Mouse (Mus musculus): ENCODE measurements around the gene Rnaseh2a. TPM values are rescaled to one million over a fixed set of nuclear protein-coding genes. Genes with fewer than 3 reads are reported as not detected.

The Rnaseh2a gene
- polyA plus RNA-seq, 1 experiment, result 1,424 TPM

DNA sequence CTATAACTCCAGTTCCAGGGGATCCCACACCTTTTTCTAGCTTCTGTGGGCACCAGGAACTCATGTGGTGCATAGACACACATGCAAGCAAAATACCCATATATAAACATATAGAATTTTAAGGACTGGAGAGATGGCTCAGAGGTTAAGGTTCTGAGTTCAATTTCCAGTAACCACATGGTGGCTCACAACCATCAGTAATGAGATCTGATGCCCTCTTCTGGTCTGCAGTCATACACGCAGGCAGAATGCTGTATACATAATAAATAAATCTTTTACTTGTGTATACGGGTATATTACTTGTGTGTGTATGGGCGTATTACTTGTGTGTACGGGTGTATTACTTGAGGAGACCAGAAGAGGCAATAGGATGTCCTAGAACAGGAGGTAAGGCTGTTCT lies 5.6 kb downstream of the Rnaseh2a start:
- Histone ChIP-seq H3K4me3 (ENCODE audit: control insufficient read depth, low read depth, low read length) (no peak overlapping the region), H3K36me3 (ENCODE audit: control insufficient read depth, insufficient read depth, low read length) (peaks cover 2% of the 10 kb centered on the region; the same call in 1 of the 2 replicates), H3K4me1 (ENCODE audit: control insufficient read depth, insufficient read depth, low read length) (peaks cover 26% of the 10 kb centered on the region), H3K27ac (ENCODE audit: control insufficient read depth, insufficient read depth, low read depth, low read length) (no peak overlapping the region), H3K27me3 (ENCODE audit: control insufficient read depth, insufficient read depth, low read length) (no peaks in the 10 kb centered on the region)
- TF ChIP-seq POLR2A (IDR thresholded peaks at IDR 0.05; ENCODE audit: control insufficient read depth, low read depth, low read length), result no peak
- no peak for TF ChIP-seq CTCF (IDR thresholded peaks at IDR 0.05; ENCODE audit: control insufficient read depth, insufficient read depth, insufficient replicate concordance, low read depth, low read length)

DNA sequence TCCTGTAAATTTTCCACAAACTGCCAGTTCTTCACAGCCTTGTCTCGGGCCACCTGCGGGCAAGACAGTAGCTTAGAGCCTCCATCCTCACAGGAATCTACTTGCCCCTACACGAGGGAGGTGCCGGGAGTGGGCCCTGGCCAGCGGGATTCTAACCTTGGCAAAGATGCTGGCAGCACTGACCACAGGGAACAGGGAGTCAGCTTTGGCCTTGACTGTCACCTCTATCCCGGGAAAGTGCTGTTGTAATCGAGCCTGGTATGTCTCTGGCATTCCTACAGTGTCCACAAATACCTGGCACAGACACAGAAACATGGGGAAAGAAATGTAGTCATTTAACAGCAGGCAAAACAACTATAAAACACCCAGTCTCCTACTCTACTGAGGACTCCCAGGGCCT lies 9.8 kb downstream of the Rnaseh2a start:
- peaks cover 2% of the 10 kb centered on the region; the same call in 1 of the 2 replicates for H3K36me3 ChIP-seq (ENCODE audit: control insufficient read depth, insufficient read depth, low read length)
- H3K4me1 ChIP-seq (ENCODE audit: control insufficient read depth, insufficient read depth, low read length), result no peaks in the 10 kb centered on the region; the same call in 1 of the 2 replicates
- H3K4me3 ChIP-seq (ENCODE audit: control insufficient read depth, low read depth, low read length), result no peak overlapping the region
- no peaks in the 10 kb centered on the region for H3K27me3 ChIP-seq (ENCODE audit: control insufficient read depth, insufficient read depth, low read length)
- no peak overlapping the region for H3K27ac ChIP-seq (ENCODE audit: control insufficient read depth, insufficient read depth, low read depth, low read length)
- no peak for TF ChIP-seq CTCF (IDR thresholded peaks at IDR 0.05; ENCODE audit: control insufficient read depth, insufficient read depth, insufficient replicate concordance, low read depth, low read length)

DNA sequence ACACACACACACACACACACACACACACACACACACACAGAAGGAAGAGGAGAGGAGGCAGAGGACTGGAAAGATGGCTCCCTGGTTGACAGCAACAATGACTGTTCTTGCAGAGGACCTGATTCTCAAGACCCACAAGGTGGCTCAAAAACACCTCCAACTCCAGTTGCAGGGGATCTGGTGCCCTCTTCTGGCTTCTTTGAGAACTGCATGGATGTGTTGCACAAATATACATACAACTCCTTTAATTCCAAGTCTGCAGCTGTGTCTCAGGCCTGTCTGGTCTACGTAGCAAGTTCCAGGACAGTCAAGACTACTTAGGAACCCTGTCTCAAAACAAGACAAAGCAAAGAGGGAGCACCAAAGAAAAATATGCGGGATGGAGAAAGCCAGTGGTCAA lies 12.8 kb downstream of the Rnaseh2a start:
- Histone ChIP-seq H3K27ac (ENCODE audit: control insufficient read depth, insufficient read depth, low read depth, low read length) (no peak overlapping the region), H3K36me3 (ENCODE audit: control insufficient read depth, insufficient read depth, low read length) (no peaks in the 10 kb centered on the region; the same call in 1 of the 2 replicates), H3K27me3 (ENCODE audit: control insufficient read depth, insufficient read depth, low read length) (no peaks in the 10 kb centered on the region), H3K4me3 (ENCODE audit: control insufficient read depth, low read depth, low read length) (no peak overlapping the region), H3K4me1 (ENCODE audit: control insufficient read depth, insufficient read depth, low read length) (peaks cover 6% of the 10 kb centered on the region)
- TF ChIP-seq CTCF (IDR thresholded peaks at IDR 0.05; ENCODE audit: control insufficient read depth, insufficient read depth, insufficient replicate concordance, low read depth, low read length), result peak; percentile 19; the same call in 1 of the 2 replicates
- no peak for TF ChIP-seq POLR2A (IDR thresholded peaks at IDR 0.05; ENCODE audit: control insufficient read depth, low read depth, low read length)

DNA sequence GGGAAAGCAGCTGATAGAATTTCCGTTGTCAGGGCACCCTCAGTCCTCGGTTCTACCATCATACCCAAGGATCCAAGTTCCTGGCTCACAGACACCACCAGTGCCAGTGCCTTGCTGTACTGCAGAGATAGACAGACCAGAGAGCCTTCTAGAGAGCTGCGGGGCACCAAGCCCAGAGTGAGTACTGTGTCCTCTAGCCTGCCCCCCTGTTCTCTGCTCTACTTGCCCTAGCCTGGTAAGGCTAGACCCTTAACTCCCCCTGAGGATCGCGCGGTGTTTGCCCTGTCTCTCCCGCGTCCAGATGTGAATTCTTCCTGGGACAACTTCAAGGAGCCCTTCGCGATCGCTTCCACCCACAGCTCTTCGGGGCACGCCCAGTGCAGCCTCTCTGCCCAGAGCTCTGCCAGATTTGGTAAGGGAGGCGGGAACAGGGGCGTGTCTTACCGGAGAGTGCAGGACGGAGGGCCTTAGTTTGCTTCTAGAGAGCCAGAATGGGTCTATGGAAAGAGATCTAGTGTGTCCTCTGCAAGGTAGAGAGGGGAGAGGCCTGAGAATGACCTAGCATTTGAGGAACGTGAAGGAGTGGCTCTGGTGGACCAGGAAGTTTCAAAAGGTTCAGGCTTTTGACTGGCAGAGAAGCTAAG lies 16.8 kb downstream of the Rnaseh2a start:
- H3K4me3 ChIP-seq (ENCODE audit: control insufficient read depth, low read depth, low read length), result no peak overlapping the region
- H3K36me3 ChIP-seq (ENCODE audit: control insufficient read depth, insufficient read depth, low read length), result no peaks in the 10 kb centered on the region
- no peaks in the 10 kb centered on the region for H3K27me3 ChIP-seq (ENCODE audit: control insufficient read depth, insufficient read depth, low read length)
- H3K4me1 ChIP-seq (ENCODE audit: control insufficient read depth, insufficient read depth, low read length), result peaks cover 6% of the 10 kb centered on the region
- H3K27ac ChIP-seq (ENCODE audit: control insufficient read depth, insufficient read depth, low read depth, low read length), result no peak overlapping the region
- TF ChIP-seq CTCF (IDR thresholded peaks at IDR 0.05; ENCODE audit: control insufficient read depth, insufficient read depth, insufficient replicate concordance, low read depth, low read length) (no peak), POLR2A (IDR thresholded peaks at IDR 0.05; ENCODE audit: control insufficient read depth, low read depth, low read length) (no peak)

DNA sequence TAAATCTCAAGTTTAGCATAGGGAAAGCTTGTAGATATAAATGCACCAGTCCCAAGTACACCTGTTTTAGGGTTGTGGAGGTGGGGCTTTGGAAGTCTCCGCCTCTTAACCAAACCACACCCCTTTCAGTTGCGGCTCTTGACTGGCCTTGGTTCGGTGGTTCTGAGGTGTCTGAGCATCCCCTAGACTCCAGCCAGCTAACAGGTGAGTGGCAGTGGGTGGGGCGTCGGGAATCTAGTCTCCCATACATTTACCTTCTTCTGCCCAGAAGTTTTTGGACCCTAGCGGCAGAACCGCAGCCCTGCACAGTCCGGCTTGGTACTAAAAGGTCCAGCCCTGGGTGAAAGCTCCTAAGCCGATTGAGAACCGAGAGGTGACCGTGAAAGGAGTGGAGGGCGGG lies 19.8 kb downstream of the Rnaseh2a start:
- Histone ChIP-seq H3K4me1 (ENCODE audit: control insufficient read depth, insufficient read depth, low read length) (peaks cover 17% of the 10 kb centered on the region), H3K27ac (ENCODE audit: control insufficient read depth, insufficient read depth, low read depth, low read length) (no peak overlapping the region), H3K36me3 (ENCODE audit: control insufficient read depth, insufficient read depth, low read length) (no peaks in the 10 kb centered on the region), H3K27me3 (ENCODE audit: control insufficient read depth, insufficient read depth, low read length) (no peaks in the 10 kb centered on the region; the same call in 1 of the 2 replicates), H3K4me3 (ENCODE audit: control insufficient read depth, low read depth, low read length) (no peak overlapping the region)
- no peak for TF ChIP-seq POLR2A (IDR thresholded peaks at IDR 0.05; ENCODE audit: control insufficient read depth, low read depth, low read length)
- TF ChIP-seq CTCF (IDR thresholded peaks at IDR 0.05; ENCODE audit: control insufficient read depth, insufficient read depth, insufficient replicate concordance, low read depth, low read length), result no peak

DNA sequence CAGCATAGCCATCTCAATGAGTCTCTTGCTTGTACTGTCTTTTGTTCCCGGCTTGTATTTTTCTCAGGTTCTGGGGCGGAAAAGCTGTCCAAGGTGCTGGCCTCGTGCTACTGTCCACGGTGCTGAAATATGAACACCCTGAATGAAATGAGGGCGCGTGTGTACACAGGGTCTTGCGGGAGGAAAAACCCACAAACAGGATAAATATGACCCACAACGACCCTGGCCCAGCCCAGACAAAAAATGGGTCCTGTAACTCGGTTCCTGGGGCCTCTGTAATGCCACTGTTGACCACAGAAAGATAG lies 22.4 kb downstream of the Rnaseh2a start:
- H3K4me3 ChIP-seq (ENCODE audit: control insufficient read depth, low read depth, low read length), result no peak overlapping the region
- H3K4me1 ChIP-seq (ENCODE audit: control insufficient read depth, insufficient read depth, low read length), result peaks cover 24% of the 10 kb centered on the region
- H3K27ac ChIP-seq (ENCODE audit: control insufficient read depth, insufficient read depth, low read depth, low read length), result no peak overlapping the region

DNA sequence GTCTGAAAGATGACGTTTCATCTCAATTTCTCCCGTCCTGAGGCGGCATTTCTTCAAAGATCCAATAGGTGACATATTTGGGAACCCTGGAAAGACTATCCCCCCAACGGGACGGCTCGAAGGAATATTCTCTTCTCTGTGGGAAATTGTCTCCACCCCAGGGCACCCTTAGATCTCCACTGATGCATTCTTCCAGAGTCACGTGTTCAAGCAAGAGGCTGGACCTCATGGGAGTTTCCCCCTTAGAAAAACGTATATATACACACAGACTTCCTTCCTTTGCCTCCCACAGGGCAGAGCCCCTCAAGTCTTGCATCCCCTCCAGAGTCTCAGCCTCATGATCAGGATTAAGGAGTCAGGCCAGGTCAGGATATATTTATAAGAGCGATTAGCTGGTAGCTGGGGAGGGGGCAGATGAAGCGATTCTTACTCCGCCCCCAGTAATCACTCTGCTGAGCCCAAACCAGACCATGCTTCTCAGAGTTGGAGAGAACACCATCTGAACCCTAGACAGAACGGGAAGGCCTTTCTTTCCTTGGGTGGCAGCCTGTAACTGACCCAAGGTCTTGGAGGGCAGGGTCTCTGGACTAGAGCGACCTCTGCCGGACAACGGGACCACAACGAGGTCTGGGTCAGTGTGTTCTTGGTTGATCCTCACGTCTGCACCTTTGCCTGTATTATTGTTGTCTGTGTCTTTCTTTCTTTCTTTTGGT lies 22.9 kb downstream of the Rnaseh2a start, which contains the start of gene Rtbdn:
TSS of gene Rtbdn (plus strand) at position 464 of the 713 bp plus-strand sequence.
- TF ChIP-seq CTCF (IDR thresholded peaks at IDR 0.05; ENCODE audit: control insufficient read depth, insufficient read depth, insufficient replicate concordance, low read depth, low read length), result peak; percentile 50; the same call in 1 of the 2 replicates
- TF ChIP-seq POLR2A (IDR thresholded peaks at IDR 0.05; ENCODE audit: control insufficient read depth, low read depth, low read length), result no peak
- H3K4me1 ChIP-seq (ENCODE audit: control insufficient read depth, insufficient read depth, low read length), result peaks cover 24% of the 10 kb centered on the region
- peaks cover 2% of the 10 kb centered on the region; the same call in 1 of the 2 replicates for H3K27me3 ChIP-seq (ENCODE audit: control insufficient read depth, insufficient read depth, low read length)
- peak within 1 kb of the TSS; percentile 15 for H3K4me3 ChIP-seq (ENCODE audit: control insufficient read depth, low read depth, low read length)
- no peaks in the 10 kb centered on the region for H3K36me3 ChIP-seq (ENCODE audit: control insufficient read depth, insufficient read depth, low read length)
- H3K27ac ChIP-seq (ENCODE audit: control insufficient read depth, insufficient read depth, low read depth, low read length), result no peak within 1 kb of the TSS

More for the DNA sequence above, 22.4 kb downstream of the Rnaseh2a start:
- TF ChIP-seq POLR2A (IDR thresholded peaks at IDR 0.05; ENCODE audit: control insufficient read depth, low read depth, low read length), result 0 out of 2 replicates have a peak, but pooled peaks have one; percentile 9
- TF ChIP-seq CTCF (IDR thresholded peaks at IDR 0.05; ENCODE audit: control insufficient read depth, insufficient read depth, insufficient replicate concordance, low read depth, low read length), result no peak
- H3K27me3 ChIP-seq (ENCODE audit: control insufficient read depth, insufficient read depth, low read length), result peaks cover 2% of the 10 kb centered on the region; the same call in 1 of the 2 replicates
- no peaks in the 10 kb centered on the region for H3K36me3 ChIP-seq (ENCODE audit: control insufficient read depth, insufficient read depth, low read length)
